12 mouse cellular contexts compared by ENCODE assay signal in genomic region chr2:34569131-34569530, GRCm38 (mm10).
A peak's percentile ranks its signal among the peaks of the same experiment; 100 is the strongest.
DNase-seq lines count a peak whose midpoint lies in the region; ATAC-seq lines count a peak whose summit lies in the region.
"Had no signal": no experiment of that assay in that cellular context is flagged by ENCODE, and none has a peak within 500 bp of the region (broad histone marks: within the 10 kb centered on the region; RNA-seq: fewer than 3 reads in every experiment).

No protein-coding gene starts in this region.

- no peak overlapping the region for H3K4me2 ChIP-seq in intestine, embryonic 15.5 days (replicated peaks)
- no peak overlapping the region for H3K4me2 ChIP-seq in intestine, embryonic 16.5 days (ENCODE audit: low read depth, low read length)
- no peak overlapping the region for H3K4me2 ChIP-seq in kidney, embryonic 15.5 days
- H3K4me2 ChIP-seq: forebrain, embryonic 12.5 days; limb, embryonic 12.5 days had no signal

- H3K9me3 ChIP-seq in intestine, embryonic 15.5 days, result no peaks in the 10 kb centered on the region
- no peaks in the 10 kb centered on the region for H3K9me3 ChIP-seq in intestine, embryonic 16.5 days (ENCODE audit: control insufficient read depth, low read length)
- no peaks in the 10 kb centered on the region for H3K9me3 ChIP-seq in kidney, embryonic 15.5 days (replicated peaks)
- no peaks in the 10 kb centered on the region for H3K9me3 ChIP-seq in embryonic facial prominence, embryonic 10.5 days
- H3K9me3 ChIP-seq: forebrain, embryonic 12.5 days; limb, embryonic 12.5 days had no signal

- peak; percentile 81 for DNase-seq in adrenal gland, adult 2 months
- DNase-seq in adrenal gland, adult 18-20 months (ENCODE audit: low spot score in 2 of 2), result no peak
- DNase-seq in urinary bladder, postnatal 14 days (ENCODE audit: low spot score), result peak; percentile 25
- no peak for DNase-seq in urinary bladder, adult 2 months (ENCODE audit: low spot score)
- DNase-seq in embryonic facial prominence, embryonic 10.5 days (ENCODE audit: low spot score), result no peak
- DNase-seq: kidney, adult 18-20 months; retina, postnatal 1 day had no signal

- no peak overlapping the region for H3K4me3 ChIP-seq in intestine, embryonic 15.5 days (replicated peaks)
- H3K4me3 ChIP-seq in intestine, embryonic 16.5 days (ENCODE audit: low read length), result no peak overlapping the region
- H3K4me3 ChIP-seq in kidney, embryonic 15.5 days (replicated peaks), result no peak overlapping the region
- no peak overlapping the region for H3K4me3 ChIP-seq in embryonic facial prominence, embryonic 10.5 days
- H3K4me3 ChIP-seq: forebrain, embryonic 12.5 days; limb, embryonic 12.5 days had no signal

- no peak for ATAC-seq in intestine, embryonic 15.5 days
- no peak for ATAC-seq in intestine, embryonic 16.5 days
- ATAC-seq in kidney, embryonic 15.5 days (replicated peaks; ENCODE audit: low FRiP score), result no peak

- H3K27me3 ChIP-seq in intestine, embryonic 15.5 days (replicated peaks), result no peaks in the 10 kb centered on the region
- H3K27me3 ChIP-seq in intestine, embryonic 16.5 days (replicated peaks; ENCODE audit: control insufficient read depth, insufficient read depth, low read length), result no peaks in the 10 kb centered on the region
- peaks cover 5% of the 10 kb centered on the region; the same call in 1 of the 2 replicates for H3K27me3 ChIP-seq in kidney, embryonic 15.5 days
- H3K27me3 ChIP-seq in embryonic facial prominence, embryonic 10.5 days (replicated peaks; ENCODE audit: low read depth, poor library complexity, severe bottlenecking), result peaks cover 44% of the 10 kb centered on the region

- 0 out of 2 replicates have a peak overlapping the region, but pooled peaks have one; percentile 32 for H3K27ac ChIP-seq in intestine, embryonic 15.5 days
- H3K27ac ChIP-seq in intestine, embryonic 16.5 days (ENCODE audit: low read length), result no peak overlapping the region
- no peak overlapping the region for H3K27ac ChIP-seq in kidney, embryonic 15.5 days
- H3K27ac ChIP-seq in embryonic facial prominence, embryonic 10.5 days (replicated peaks), result no peak overlapping the region
- H3K27ac ChIP-seq: forebrain, embryonic 12.5 days; limb, embryonic 12.5 days had no signal

- H3K36me3 ChIP-seq in intestine, embryonic 15.5 days, result no peaks in the 10 kb centered on the region
- H3K36me3 ChIP-seq in intestine, embryonic 16.5 days (ENCODE audit: control insufficient read depth, insufficient read depth, low read length), result no peaks in the 10 kb centered on the region
- 0 out of 2 replicates have a peak, but pooled peaks cover 3% of the 10 kb centered on the region for H3K36me3 ChIP-seq in kidney, embryonic 15.5 days
- H3K36me3 ChIP-seq in embryonic facial prominence, embryonic 10.5 days (replicated peaks), result peaks cover 2% of the 10 kb centered on the region; the same call in 1 of the 2 replicates
- H3K36me3 ChIP-seq: forebrain, embryonic 12.5 days; limb, embryonic 12.5 days had no signal

- H3K9ac ChIP-seq in intestine, embryonic 15.5 days, result no peak overlapping the region
- H3K9ac ChIP-seq in intestine, embryonic 16.5 days (ENCODE audit: low read depth, low read length), result no peak overlapping the region
- no peak overlapping the region for H3K9ac ChIP-seq in kidney, embryonic 15.5 days
- H3K9ac ChIP-seq: forebrain, embryonic 12.5 days; limb, embryonic 12.5 days had no signal

- whole genome bisulfite sequencing in intestine, embryonic 15.5 days, result 67% methylated on average over 5 of the region's 5 CpGs
- 69% methylated on average over 5 of the region's 5 CpGs for WGBS in intestine, embryonic 16.5 days
- 86% methylated on average over 5 of the region's 5 CpGs for WGBS in kidney, embryonic 15.5 days
- 85% methylated on average over 5 of the region's 5 CpGs for WGBS in embryonic facial prominence, embryonic 10.5 days

- peaks cover 4% of the 10 kb centered on the region; the same call in 1 of the 2 replicates for H3K4me1 ChIP-seq in intestine, embryonic 15.5 days (replicated peaks)
- peaks cover 9% of the 10 kb centered on the region for H3K4me1 ChIP-seq in intestine, embryonic 16.5 days (ENCODE audit: control insufficient read depth, insufficient read depth, low read length)
- H3K4me1 ChIP-seq in kidney, embryonic 15.5 days, result peaks cover 44% of the 10 kb centered on the region
- peaks cover 26% of the 10 kb centered on the region for H3K4me1 ChIP-seq in embryonic facial prominence, embryonic 10.5 days

Comparison
In these comparisons a context has a peak if more than half of its experiments do, and no peak if none do; other contexts are left out.
1. DNase-seq: peak in adrenal gland, adult 2 months (single experiment) and urinary bladder, postnatal 14 days (single experiment); none in adrenal gland, adult 18-20 months (0 of 2), urinary bladder, adult 2 months (single experiment) and embryonic facial prominence, embryonic 10.5 days (single experiment).